Mouse (Mus musculus) left cerebral cortex, postnatal 10 days (tissue): ENCODE measurements around the gene Gpc4. TPM values are rescaled to one million over a fixed set of nuclear protein-coding genes. Genes with fewer than 3 reads are reported as not detected.
A peak's percentile ranks its signal among the peaks of the same experiment; 100 is the strongest.

Source experiments
- DNase-seq, 2 experiments: peaks; one replicate each; pipeline ENCODE4 v3.0.0; 2021 to 2022; ENCODE audit warnings: low spot score in 2 of 2, mixed read lengths in 1 of 2; ENCODE audit errors: extremely low spot score in 1 of 2
- intact Hi-C: fragments of 180-260 bp; cut with DNase I; formaldehyde crosslinking; loops from one replicate; pipeline ENCODE4 v1.15.1; 2025
- total RNA-seq, 2 experiments: library from RNA; stranded (reverse); gene quantifications; 2 replicates each; pipeline ENCODE4 v1.2.3; 2021

The Gpc4 gene
- total RNA-seq, 2 experiments from 2014 or later, result 23.8 to 24.7 TPM

GRCm38 (mm10) chrX:52083557-52083956 lies 81.5 kb downstream of the Gpc4 start:
- no peak for DNase-seq
- intact Hi-C loops, result no loop called here

DNA sequence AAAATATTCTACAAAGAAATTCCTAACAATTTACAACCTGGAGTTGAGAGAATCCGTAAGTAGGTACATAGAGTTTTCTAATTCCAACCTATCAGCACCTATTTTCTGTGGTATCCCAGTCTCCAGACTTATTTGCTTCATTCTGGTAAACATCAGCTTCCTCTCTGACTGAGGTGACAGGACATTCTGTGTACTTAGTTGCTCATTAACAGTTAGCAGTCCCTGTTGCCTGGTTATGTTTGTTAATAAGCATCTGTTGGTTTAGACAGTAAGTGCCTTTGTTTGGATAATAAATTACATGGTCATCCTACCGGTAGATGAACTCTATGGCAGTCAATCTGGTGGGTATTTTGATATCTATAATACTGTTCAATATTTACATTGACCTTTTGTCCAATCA lies 92.6 kb downstream of the Gpc4 start:
- intact Hi-C loops, result no loop called here
- DNase-seq, result no peak

DNA sequence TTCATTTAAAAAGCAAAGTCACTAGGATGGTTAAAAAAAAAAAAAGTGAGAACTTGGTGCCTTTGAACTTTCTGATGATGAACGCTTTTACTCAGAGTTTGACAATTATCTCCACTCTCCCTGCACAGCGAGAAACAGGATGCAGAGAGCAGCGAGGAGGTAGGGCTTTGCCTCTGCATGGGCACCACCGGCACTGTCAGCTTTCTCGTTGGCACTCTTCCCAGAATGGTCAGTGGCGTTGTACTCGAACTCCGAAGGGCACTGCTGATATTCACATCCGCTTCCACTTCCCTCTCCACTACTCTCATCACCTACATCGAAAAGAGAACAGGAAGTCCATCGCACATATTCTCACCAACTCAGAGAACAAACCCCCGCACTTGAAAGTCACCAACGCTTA lies 111.6 kb downstream of the Gpc4 start:
- DNase-seq, result peak in 1 of 2 experiments; percentile 18
- intact Hi-C loops, result no loop called here

GRCm38 (mm10) chrX:52052011-52052410 lies 113.0 kb downstream of the Gpc4 start:
- DNase-seq, result peak in 1 of 2 experiments; percentile 20
- intact Hi-C loops, result no loop called here

DNA sequence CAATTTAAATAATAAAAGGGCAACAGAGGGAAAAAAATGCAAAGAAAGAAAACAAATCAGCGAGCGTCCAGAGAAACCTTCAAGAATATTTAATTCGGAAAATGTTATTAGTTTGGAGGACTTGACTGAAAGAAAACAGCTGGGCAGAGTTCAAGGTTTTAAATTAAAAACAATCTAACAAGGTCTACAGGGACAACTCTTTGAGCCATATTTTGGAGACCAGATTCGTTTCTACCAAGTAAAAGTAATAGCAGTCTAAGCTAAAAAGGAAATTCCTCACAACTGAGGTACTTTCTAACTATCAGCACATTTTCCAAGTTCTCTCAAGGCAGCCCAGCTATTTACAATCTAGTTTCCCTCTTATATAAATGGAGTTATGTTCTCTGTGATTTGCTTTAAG lies 114.1 kb downstream of the Gpc4 start:
- DNase-seq, result no peak
- intact Hi-C loops, result no loop called here

DNA sequence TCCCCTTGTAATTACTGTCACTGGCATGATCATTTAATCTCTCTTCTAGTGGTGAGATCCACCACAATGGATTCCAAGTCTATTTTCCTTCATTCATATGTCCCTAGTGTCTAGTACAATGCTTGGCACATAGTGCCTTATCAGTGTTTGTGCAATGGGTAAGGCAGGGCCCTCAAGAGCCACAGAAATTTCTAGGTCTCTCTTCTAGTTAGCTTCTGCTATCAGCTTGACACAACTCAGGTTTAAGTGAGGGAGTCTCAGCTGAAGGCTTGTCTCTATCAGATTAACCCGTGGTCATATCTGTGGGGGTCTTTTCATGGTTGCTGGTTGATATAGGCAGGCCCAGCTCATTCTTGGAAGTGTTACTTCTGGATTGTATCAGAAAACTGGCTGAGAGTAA lies 125.2 kb downstream of the Gpc4 start:
- intact Hi-C loops, result no loop called here
- DNase-seq, result no peak

GRCm38 (mm10) chrX:52030146-52030545 lies 134.9 kb downstream of the Gpc4 start:
- intact Hi-C loops, result no loop called here
- no peak for DNase-seq

GRCm38 (mm10) chrX:52017660-52018059 lies 147.4 kb downstream of the Gpc4 start:
- DNase-seq, result peak in 1 of 2 experiments; percentile 64
- intact Hi-C loops, result no loop called here

Other genes starting within 250 kb of the Gpc4 start
- not detected for gene 1700080O16Rik, start 192.5 kb downstream of the Gpc4 start, total RNA-seq